Mouse (Mus musculus) olfactory bulb, adult 2 months (tissue): ENCODE measurements at regions not wholly inside any gene's neighbourhood (a gene's known extent, or its start where the extent isn't known, plus 50 kb on each side); places are given as distances from the start of the nearest gene placed in this dataset.

Experiments used
- CTCF ChIP-seq: fragments of 200-500 bp; IDR thresholded peaks from 2 replicates; pipeline ENCODE4 v1.5.1; 2012; ENCODE audit warnings: low read depth, mild to moderate bottlenecking, low read length, moderate library complexity; ENCODE audit not compliant: insufficient read depth
- POLR2A ChIP-seq: fragments of 200-500 bp; IDR thresholded peaks from 2 replicates; pipeline ENCODE4 v1.6.1; 2012; ENCODE audit warnings: mild to moderate bottlenecking, low read depth, low read length, moderate library complexity; ENCODE audit not compliant: insufficient read depth

GRCm38 (mm10) chr14:18391824-18392486 lies 60.3 kb upstream of the Ube2e1 start:
- TF ChIP-seq CTCF (no peak), POLR2A (no peak)
